Mouse (Mus musculus) limb, embryonic 11.5 days (tissue): ENCODE data around the gene Eddm3b. TPM values are rescaled to one million over a fixed set of nuclear protein-coding genes. Genes with fewer than 3 reads are reported as not detected.
A peak's percentile ranks its signal among the peaks of the same experiment; 100 is the strongest.

Source experiments
- ATAC-seq: fragments of 200-750 bp; cut with Nextera tagmentation; 2 replicates; pipeline ENCODE4 v1.8.0; 2017; ENCODE audit warnings: low read depth; ENCODE audit not compliant: insufficient number of reproducible peaks, low FRiP score, low TSS enrichment
- DNase-seq: peaks from one replicate; pipeline ENCODE4 v3.0.0-alpha.2; 2015; ENCODE audit warnings: low spot score
- H3K27ac ChIP-seq: fragments of 300-500 bp; sonication (generic); replicated peaks from 2 replicates; pipeline ENCODE4 v1.5.1; 2014; ENCODE audit warnings: low read depth, mild to moderate bottlenecking, low read length
- H3K27me3 ChIP-seq: fragments of 300-500 bp; sonication (generic); 2 replicates; pipeline ENCODE4 v1.6.1; 2014; ENCODE audit warnings: mild to moderate bottlenecking, low read length, mixed read lengths; ENCODE audit not compliant: control insufficient read depth, insufficient read depth
- H3K36me3 ChIP-seq: fragments of 300-500 bp; sonication (generic); 2 replicates; pipeline ENCODE4 v1.6.1; 2014; ENCODE audit warnings: mild to moderate bottlenecking, low read length, moderate library complexity, mixed read lengths; ENCODE audit not compliant: control insufficient read depth, insufficient read depth
- H3K4me1 ChIP-seq: fragments of 300-500 bp; sonication (generic); 2 replicates; pipeline ENCODE4 v1.6.1; 2014; ENCODE audit warnings: low read length, mixed read lengths; ENCODE audit not compliant: control insufficient read depth, insufficient read depth
- H3K4me2 ChIP-seq: fragments of 300-500 bp; sonication (generic); 2 replicates; pipeline ENCODE4 v1.6.1; 2014; ENCODE audit warnings: low read depth, mild to moderate bottlenecking, moderate library complexity; ENCODE audit not compliant: severe bottlenecking
- H3K4me3 ChIP-seq: fragments of 300-500 bp; sonication (generic); 2 replicates; pipeline ENCODE4 v1.5.1; 2014; ENCODE audit warnings: low read depth, low read length
- H3K9ac ChIP-seq: fragments of 300-500 bp; sonication (generic); 2 replicates; pipeline ENCODE4 v1.6.1; 2014; ENCODE audit warnings: mild to moderate bottlenecking, low read length
- H3K9me3 ChIP-seq: fragments of 300-500 bp; sonication (generic); 2 replicates; pipeline ENCODE4 v1.6.1; 2016; ENCODE audit warnings: low read length; ENCODE audit not compliant: control insufficient read depth
- WGBS: fragments of 180-500 bp; shearing (Covaris S2); extraction: QIAGEN DNeasy Blood & Tissue Kit; methylation state at CpG from one replicate; pipeline ENCODE4 v1.1.7; 2014; 5-methylcytosine and 5-hydroxymethylcytosine counted together
- polyA plus RNA-seq: library from polyadenylated mRNA; unstranded; fragments of >200 nt; fragmentation: Nextera tagmentation; extraction: Ambion mirVana; gene quantifications from 2 replicates; pipeline ENCODE4 v1.2.1, GENCODE M21; 2014

Eddm3b gene
- polyA plus RNA-seq, 1 experiment from 2014 or later, result not detected

- H3K27me3 ChIP-seq, result no peaks in the 10 kb centered on the region
- no peaks in the 10 kb centered on the region for H3K9me3 ChIP-seq
- no peak for DNase-seq
- WGBS, result 81% methylated on average over 2 of the region's 2 CpGs
- H3K27ac ChIP-seq, result no peak overlapping the region
- ATAC-seq, result no peak
- H3K4me2 ChIP-seq, result no peak overlapping the region
- no peak overlapping the region for H3K4me3 ChIP-seq
- no peaks in the 10 kb centered on the region for H3K36me3 ChIP-seq
- no peaks in the 10 kb centered on the region for H3K4me1 ChIP-seq
- H3K9ac ChIP-seq, result no peak overlapping the region
These were observed 29.1 kb upstream of the Eddm3b start for GRCm38 (mm10) chr14:51085086-51085485.

- Histone ChIP-seq H3K36me3 (no peaks in the 10 kb centered on the region), H3K4me2 (no peak overlapping the region), H3K4me3 (no peak overlapping the region), H3K4me1 (no peaks in the 10 kb centered on the region), H3K27me3 (no peaks in the 10 kb centered on the region), H3K9ac (no peak overlapping the region), H3K9me3 (no peaks in the 10 kb centered on the region), H3K27ac (no peak overlapping the region)
- ATAC-seq (no peak), DNase-seq (no peak)
- 86% methylated on average over 4 of the region's 4 CpGs for WGBS
These were observed 28.3 kb upstream of the Eddm3b start for GRCm38 (mm10) chr14:51085911-51086310.

GRCm38 (mm10) chr14:51087762-51088161, 26.5 kb upstream of the Eddm3b start:
- H3K27me3 ChIP-seq, result no peaks in the 10 kb centered on the region
- ATAC-seq (no peak), DNase-seq (no peak)
- H3K4me1 ChIP-seq, result no peaks in the 10 kb centered on the region
- H3K9me3 ChIP-seq, result no peaks in the 10 kb centered on the region
- H3K27ac ChIP-seq, result no peak overlapping the region
- peak overlapping the region; percentile 63 for H3K4me3 ChIP-seq
- H3K9ac ChIP-seq, result no peak overlapping the region
- 14% methylated on average over 9 of the region's 9 CpGs for WGBS
- H3K36me3 ChIP-seq, result no peaks in the 10 kb centered on the region
- H3K4me2 ChIP-seq, result peak overlapping the region; percentile 74

GRCm38 (mm10) chr14:51088166-51088969, 25.9 kb upstream of the Eddm3b start:
- H3K4me3 ChIP-seq, result peak overlapping the region; percentile 63
- peak; percentile 15; the same call in 1 of the 2 replicates for ATAC-seq
- no peaks in the 10 kb centered on the region for H3K27me3 ChIP-seq
- no peaks in the 10 kb centered on the region for H3K36me3 ChIP-seq
- no peaks in the 10 kb centered on the region for H3K9me3 ChIP-seq
- H3K9ac ChIP-seq, result 0 out of 2 replicates have a peak overlapping the region, but pooled peaks have one; percentile 59
- peak; percentile 88 for DNase-seq
- under 1% methylated on average over 23 of the region's 23 CpGs for WGBS
- no peak overlapping the region; the same call in 1 of the 2 replicates for H3K27ac ChIP-seq
- peak overlapping the region; percentile 74 for H3K4me2 ChIP-seq
- no peaks in the 10 kb centered on the region for H3K4me1 ChIP-seq

GRCm38 (mm10) chr14:51088970-51089673, 25.1 kb upstream of the Eddm3b start:
- Histone ChIP-seq H3K36me3 (no peaks in the 10 kb centered on the region), H3K4me2 (peak overlapping the region; percentile 74), H3K9ac (peak overlapping the region; percentile 59; the same call in 1 of the 2 replicates), H3K27ac (no peak overlapping the region; the same call in 1 of the 2 replicates), H3K27me3 (no peaks in the 10 kb centered on the region), H3K4me1 (no peaks in the 10 kb centered on the region), H3K9me3 (no peaks in the 10 kb centered on the region), H3K4me3 (peak overlapping the region; percentile 63)
- under 1% methylated on average over 34 of the region's 34 CpGs for WGBS
- ATAC-seq (peak; percentile 94), DNase-seq (peak; percentile 98)

- H3K4me3 ChIP-seq, result peak overlapping the region; percentile 63
- no peak overlapping the region for H3K9ac ChIP-seq
- H3K27ac ChIP-seq, result no peak overlapping the region
- no peaks in the 10 kb centered on the region for H3K9me3 ChIP-seq
- DNase-seq, result no peak
- no peaks in the 10 kb centered on the region for H3K4me1 ChIP-seq
- no peaks in the 10 kb centered on the region for H3K36me3 ChIP-seq
- no peak; the same call in 1 of the 2 replicates for ATAC-seq
- WGBS, result under 1% methylated on average over 15 of the region's 15 CpGs
- peak overlapping the region; percentile 74 for H3K4me2 ChIP-seq
- no peaks in the 10 kb centered on the region for H3K27me3 ChIP-seq
These were observed 24.6 kb upstream of the Eddm3b start for GRCm38 (mm10) chr14:51089674-51090076.

- peak; percentile 46; the same call in 1 of the 2 replicates for ATAC-seq
- under 1% methylated on average over 27 of the region's 27 CpGs for WGBS
- H3K4me1 ChIP-seq, result no peaks in the 10 kb centered on the region
- H3K9me3 ChIP-seq, result no peaks in the 10 kb centered on the region
- H3K4me3 ChIP-seq, result peak overlapping the region; percentile 63
- H3K27me3 ChIP-seq, result no peaks in the 10 kb centered on the region
- H3K36me3 ChIP-seq, result no peaks in the 10 kb centered on the region
- H3K27ac ChIP-seq, result peak overlapping the region; percentile 48; the same call in 1 of the 2 replicates
- peak overlapping the region; percentile 74 for H3K4me2 ChIP-seq
- no peak overlapping the region for H3K9ac ChIP-seq
- DNase-seq, result peak; percentile 93
These were observed 24.0 kb upstream of the Eddm3b start for GRCm38 (mm10) chr14:51090077-51090781.
